Mouse (Mus musculus): ENCODE data around the gene Fxyd7.
A peak's percentile ranks its signal among the peaks of the same experiment; 100 is the strongest.

The Fxyd7 gene

GRCm38 (mm10) chr7:31051321-31052021 lies at the start of gene Fxyd7:
Gene Fxyd7, minus strand, starts transcription at chr7:31051467.
- DNase-seq: no peak

GRCm38 (mm10) chr7:31100786-31101185 lies 49.5 kb upstream of the Fxyd7 start:
- DNase-seq: no peak

GRCm38 (mm10) chr7:31099612-31099982 lies 48.3 kb upstream of the Fxyd7 start:
- DNase-seq: no peak

GRCm38 (mm10) chr7:31098697-31099611 lies 47.7 kb upstream of the Fxyd7 start:
- no peak for DNase-seq

- peak; percentile 90 for DNase-seq
Observed at GRCm38 (mm10) chr7:31097583-31098248, 46.4 kb upstream of the Fxyd7 start.

GRCm38 (mm10) chr7:31096892-31097564 lies 45.8 kb upstream of the Fxyd7 start:
- DNase-seq: no peak

GRCm38 (mm10) chr7:31094774-31095501 lies 43.7 kb upstream of the Fxyd7 start:
- no peak for DNase-seq

- DNase-seq: no peak
Observed at GRCm38 (mm10) chr7:31089721-31090120, 38.5 kb upstream of the Fxyd7 start.

GRCm38 (mm10) chr7:31088206-31088605 lies 36.9 kb upstream of the Fxyd7 start:
- DNase-seq: no peak

- no peak for DNase-seq
Observed at GRCm38 (mm10) chr7:31087262-31087661, 36.0 kb upstream of the Fxyd7 start.

- no peak for DNase-seq
Observed at GRCm38 (mm10) chr7:31086175-31086755, 35.0 kb upstream of the Fxyd7 start.

- DNase-seq: peak; percentile 78
Observed at GRCm38 (mm10) chr7:31085171-31085570, 33.9 kb upstream of the Fxyd7 start.

- no peak for DNase-seq
Observed at GRCm38 (mm10) chr7:31084140-31084539, 32.9 kb upstream of the Fxyd7 start.

GRCm38 (mm10) chr7:31082831-31083588 lies 31.7 kb upstream of the Fxyd7 start:
- peak; percentile 84 for DNase-seq

- DNase-seq: no peak
Observed at GRCm38 (mm10) chr7:31082106-31082505, 30.8 kb upstream of the Fxyd7 start.

- no peak for DNase-seq
Observed at GRCm38 (mm10) chr7:31081106-31081505, 29.8 kb upstream of the Fxyd7 start.

- DNase-seq: no peak
Observed at GRCm38 (mm10) chr7:31080611-31081010, 29.3 kb upstream of the Fxyd7 start.

GRCm38 (mm10) chr7:31079670-31080069 lies 28.4 kb upstream of the Fxyd7 start:
- DNase-seq: no peak

GRCm38 (mm10) chr7:31077885-31078445 lies 26.7 kb upstream of the Fxyd7 start:
- DNase-seq: peak; percentile 68

GRCm38 (mm10) chr7:31077470-31077869 lies 26.2 kb upstream of the Fxyd7 start:
- DNase-seq: peak; percentile 73

GRCm38 (mm10) chr7:31076492-31076891 lies 25.2 kb upstream of the Fxyd7 start, which contains the start of gene Fxyd3:
Gene Fxyd3, minus strand, starts transcription at chr7:31076704.
- no peak for DNase-seq
